Mouse (Mus musculus) limb, embryonic 13.5 days (tissue): ENCODE measurements around the gene Gm10647. TPM values are rescaled to one million over a fixed set of nuclear protein-coding genes. Genes with fewer than 3 reads are reported as not detected.

Source experiments
- polyA plus RNA-seq: library from polyadenylated mRNA; unstranded; fragments of >200 nt; fragmentation: Nextera tagmentation; extraction: Ambion mirVana; gene quantifications from 2 replicates; pipeline ENCODE4 v1.2.1, GENCODE M21; 2015

The Gm10647 gene
- polyA plus RNA-seq, 1 experiment from 2014 or later, result 1.1 TPM

Other genes with a start within 250 kb of the Gm10647 start
- gene Usp3, start 203.9 kb upstream of the Gm10647 start, polyA plus RNA-seq, result 78.4 and 81.8 TPM in 2 replicates
- 17.6 and 21.9 TPM in 2 replicates for gene Car12, start 83.4 kb upstream of the Gm10647 start, polyA plus RNA-seq
- gene Aph1b, start 1.5 kb upstream of the Gm10647 start, polyA plus RNA-seq, result 10.7 and 10.8 TPM in 2 replicates
- gene Aph1c, start 37.7 kb downstream of the Gm10647 start, polyA plus RNA-seq, result 4.2 and 5.1 TPM in 2 replicates
- gene Rab8b, start 122.6 kb downstream of the Gm10647 start, polyA plus RNA-seq, result 17.7 and 18.4 TPM in 2 replicates
- 626 and 654 TPM in 2 replicates for gene Rps27l, start 149.0 kb downstream of the Gm10647 start, polyA plus RNA-seq
- 7.5 and 7.8 TPM in 2 replicates for gene Lactb, start 178.4 kb downstream of the Gm10647 start, polyA plus RNA-seq